Mouse (Mus musculus): ENCODE data around the gene Podxl2.

DNA sequence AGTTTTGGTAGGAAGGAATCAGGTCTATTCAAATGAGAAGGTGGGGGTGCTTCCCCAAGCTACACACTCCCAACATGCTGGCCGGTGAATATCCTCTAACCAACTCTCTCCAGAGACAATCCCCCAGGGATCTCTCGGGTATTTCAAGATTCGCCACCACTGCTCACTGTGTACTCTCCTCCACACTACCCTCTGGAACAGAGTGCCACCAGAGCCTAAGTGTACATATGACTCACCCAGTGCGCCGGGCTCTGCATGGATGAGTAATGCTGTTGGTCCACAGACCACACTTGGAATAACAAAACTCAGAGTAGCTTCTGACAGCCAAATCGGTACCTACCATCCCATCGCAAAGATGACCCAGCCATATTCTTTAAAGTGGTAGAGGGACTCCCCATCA, 5.4 kb downstream of the Podxl2 start:
- TF ChIP-seq POLR2A (IDR thresholded peaks at IDR 0.05; ENCODE audit: low read depth, low read length): no peak
- TF ChIP-seq CTCF (conservative IDR thresholded peaks at IDR 0.05; ENCODE audit: insufficient read depth, insufficient read length, low read depth, low read length): no peak

All from kidney, adult 2 months (tissue).